Mouse (Mus musculus) E14TG2a.4 (cell line): Measurements from ENCODE around the gene Dab2.

Source experiments
- CTCF ChIP-seq: conservative IDR thresholded peaks from 2 replicates; pipeline ENCODE4 v1.5.1; 2014; ENCODE audit warnings: low read length
- NANOG ChIP-seq: IDR thresholded peaks from 2 replicates; pipeline ENCODE4 v1.6.1; 2014; ENCODE audit warnings: borderline replicate concordance, low read length, mixed read lengths
- POU5F1 ChIP-seq: IDR thresholded peaks from 2 replicates; pipeline ENCODE4 v1.6.1; 2014; ENCODE audit warnings: low read length, borderline replicate concordance

GRCm38 (mm10) chr15:6280021-6280451, 19.6 kb upstream of the Dab2 start:
- TF ChIP-seq CTCF (no peak), POU5F1 (no peak), NANOG (no peak)
